Mouse (Mus musculus) CD4-positive, CD25-positive, alpha-beta regulatory T cell, adult 2 months (primary cell): ENCODE measurements around the gene Pygo1.

Experiments
- DNase-seq: peaks from one replicate; pipeline ENCODE4 v3.0.0-alpha.2; 2012; ENCODE audit warnings: low read depth, low spot score

Pygo1 gene

DNA sequence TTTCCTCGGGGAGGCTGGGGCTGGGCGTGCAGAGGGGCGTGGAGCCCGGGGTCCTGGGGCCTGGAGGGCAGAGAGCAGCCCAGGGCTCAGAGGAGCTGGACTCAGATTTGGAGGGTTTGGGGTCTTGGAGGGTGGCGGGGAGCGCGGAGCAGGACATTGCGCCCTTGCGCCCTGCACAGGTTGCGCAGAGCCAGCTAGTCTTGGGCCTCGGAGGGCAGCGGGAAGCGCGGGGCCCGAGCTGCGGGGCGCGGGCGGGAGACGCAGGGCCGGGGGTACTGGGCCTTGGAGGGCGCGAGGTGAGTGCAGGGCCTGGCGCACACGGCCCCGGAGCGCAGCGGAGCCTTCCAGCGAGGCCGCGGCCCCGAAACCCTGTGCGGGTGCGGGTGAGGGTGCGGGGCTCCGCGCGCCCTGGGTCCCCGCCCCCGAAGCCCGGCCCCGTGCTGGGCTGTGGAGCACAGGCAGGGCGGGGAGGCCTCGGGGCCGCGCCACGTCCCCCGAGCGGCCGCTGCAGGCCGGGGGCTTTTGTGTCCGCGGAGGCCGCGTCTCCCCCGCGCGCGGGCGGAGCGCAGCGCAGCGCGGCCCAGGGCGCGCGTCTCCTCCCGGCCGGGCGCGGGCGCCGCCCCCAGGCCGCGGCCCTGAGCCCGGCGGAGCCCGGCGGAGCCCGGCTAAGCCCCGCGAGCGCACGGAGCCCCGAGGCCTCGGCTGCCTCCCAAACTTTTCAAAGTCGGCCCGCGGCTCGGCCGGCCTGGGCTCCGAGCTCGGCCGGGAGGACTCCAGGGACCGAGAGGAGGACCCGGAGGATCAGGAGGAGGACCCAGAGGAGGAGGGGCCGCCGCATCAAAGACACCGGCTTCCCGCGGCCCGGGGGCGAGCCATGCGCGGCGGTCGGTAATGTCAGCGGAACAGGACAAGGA is at the start of gene Pygo1:
TSS of gene Pygo1 (plus strand) at position 625 of the 914 bp plus-strand sequence.
- DNase-seq: no peak

DNA sequence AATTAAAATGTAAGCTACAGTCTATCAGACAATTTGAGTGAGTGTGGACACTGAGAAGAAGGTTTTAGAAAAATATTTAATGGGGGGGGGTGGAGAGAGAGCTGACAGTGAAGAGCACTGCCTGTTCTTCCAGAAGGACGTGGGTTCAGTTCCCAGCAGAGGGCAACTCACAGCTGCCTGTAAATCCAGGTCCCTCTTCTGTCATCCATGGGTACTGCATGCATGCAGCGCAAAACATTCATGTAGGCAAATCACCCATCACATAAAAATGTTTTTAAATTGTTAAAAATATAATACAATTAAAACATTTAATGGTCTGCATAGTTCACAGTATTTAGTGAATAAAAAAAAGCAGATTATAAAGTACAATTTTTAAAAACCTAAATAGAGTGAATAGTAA is 49.6 kb upstream of the Pygo1 start:
- DNase-seq: peak; percentile 6

DNA sequence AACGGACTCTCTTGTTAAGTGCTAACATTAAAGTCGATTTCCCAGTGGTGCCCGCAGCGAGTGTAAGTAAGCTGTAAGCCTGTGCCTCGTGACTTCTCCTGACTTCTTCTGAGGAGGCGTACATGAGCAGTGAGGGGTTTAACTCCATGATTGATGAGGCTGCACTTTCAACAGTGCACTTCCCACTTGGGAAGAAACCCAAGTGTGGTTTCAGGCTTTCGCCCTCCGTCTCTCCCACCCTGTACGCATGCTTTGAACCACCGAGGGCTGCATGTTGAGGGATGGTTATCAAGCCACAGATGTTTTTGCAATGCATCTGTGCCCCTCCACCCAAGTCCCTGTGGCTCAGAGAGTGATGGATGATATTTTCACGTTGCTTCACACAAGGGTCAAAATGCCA is 47.5 kb upstream of the Pygo1 start:
- no peak for DNase-seq

DNA sequence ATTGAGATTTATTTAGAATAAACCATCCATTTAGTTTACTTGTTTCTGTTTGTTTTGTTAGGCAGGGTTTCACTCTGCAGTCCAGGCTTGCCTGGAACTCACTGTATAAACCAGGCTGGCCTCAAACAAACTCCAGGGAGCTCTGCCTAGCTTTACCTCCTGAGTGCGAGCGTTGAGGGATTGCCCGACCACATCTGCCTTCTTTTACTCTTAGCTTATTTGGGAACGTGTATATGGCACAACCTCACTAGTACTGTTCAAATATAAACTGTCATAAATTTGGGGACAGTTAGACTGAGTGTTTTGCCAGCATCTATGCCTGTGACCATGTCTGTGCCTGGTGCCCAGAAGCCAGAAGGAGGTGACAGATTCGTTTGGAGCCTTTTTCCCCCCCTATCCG is 46.8 kb upstream of the Pygo1 start:
- no peak for DNase-seq

DNA sequence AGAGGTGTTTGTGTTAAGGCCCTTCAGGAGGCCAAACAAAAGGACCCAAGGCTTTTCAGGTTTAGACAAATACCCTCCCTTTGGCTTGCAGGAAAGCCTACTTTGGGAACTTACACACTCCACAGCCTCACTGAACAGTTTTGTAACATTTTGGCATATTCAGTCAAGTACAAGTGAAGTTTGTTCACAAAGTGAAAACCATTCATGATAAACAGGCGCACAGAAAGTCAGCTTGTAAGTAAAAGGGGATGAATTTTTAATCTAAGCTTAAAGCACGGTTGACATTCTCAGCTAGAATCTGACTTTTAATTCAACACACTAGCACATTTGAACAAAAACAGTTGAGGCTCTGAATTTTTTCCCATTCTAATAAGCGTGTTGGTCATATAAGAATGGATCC is 45.8 kb upstream of the Pygo1 start:
- DNase-seq: no peak

DNA sequence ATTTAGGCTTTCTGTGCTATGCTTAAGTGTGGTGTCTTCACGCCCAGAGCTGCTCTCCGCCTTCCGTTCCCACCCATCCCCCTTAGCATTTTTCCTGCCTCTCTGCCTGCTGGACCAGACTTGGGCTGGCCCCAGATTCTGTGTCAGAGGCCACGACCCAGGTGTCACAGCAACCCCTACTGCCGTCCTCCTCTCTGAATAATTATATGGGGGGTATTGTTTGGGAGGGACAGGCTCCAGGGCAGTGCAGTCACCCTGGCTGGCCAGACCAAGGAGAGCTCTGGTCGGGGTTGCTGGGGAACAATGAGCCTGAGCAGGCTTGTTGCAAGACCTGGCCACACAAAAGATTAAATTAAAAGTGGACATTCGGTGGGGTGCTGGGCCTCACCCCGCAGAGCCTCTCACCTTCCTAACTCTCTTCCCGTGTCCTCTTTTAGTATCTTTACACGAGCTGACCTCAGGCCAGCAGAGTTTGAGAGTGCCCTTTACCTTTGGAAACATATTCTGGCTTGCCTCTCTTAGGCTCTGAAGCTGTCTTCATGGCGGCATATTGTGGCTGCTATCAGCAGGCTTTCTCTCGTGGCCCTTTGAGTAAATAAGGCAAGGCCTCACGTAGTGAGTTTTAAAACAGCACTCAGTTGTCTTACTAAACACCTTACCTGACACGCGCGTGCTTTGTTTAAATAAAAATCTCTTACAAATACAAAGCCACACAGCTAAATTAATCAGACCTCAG is 45.1 kb upstream of the Pygo1 start:
- DNase-seq: no peak

DNA sequence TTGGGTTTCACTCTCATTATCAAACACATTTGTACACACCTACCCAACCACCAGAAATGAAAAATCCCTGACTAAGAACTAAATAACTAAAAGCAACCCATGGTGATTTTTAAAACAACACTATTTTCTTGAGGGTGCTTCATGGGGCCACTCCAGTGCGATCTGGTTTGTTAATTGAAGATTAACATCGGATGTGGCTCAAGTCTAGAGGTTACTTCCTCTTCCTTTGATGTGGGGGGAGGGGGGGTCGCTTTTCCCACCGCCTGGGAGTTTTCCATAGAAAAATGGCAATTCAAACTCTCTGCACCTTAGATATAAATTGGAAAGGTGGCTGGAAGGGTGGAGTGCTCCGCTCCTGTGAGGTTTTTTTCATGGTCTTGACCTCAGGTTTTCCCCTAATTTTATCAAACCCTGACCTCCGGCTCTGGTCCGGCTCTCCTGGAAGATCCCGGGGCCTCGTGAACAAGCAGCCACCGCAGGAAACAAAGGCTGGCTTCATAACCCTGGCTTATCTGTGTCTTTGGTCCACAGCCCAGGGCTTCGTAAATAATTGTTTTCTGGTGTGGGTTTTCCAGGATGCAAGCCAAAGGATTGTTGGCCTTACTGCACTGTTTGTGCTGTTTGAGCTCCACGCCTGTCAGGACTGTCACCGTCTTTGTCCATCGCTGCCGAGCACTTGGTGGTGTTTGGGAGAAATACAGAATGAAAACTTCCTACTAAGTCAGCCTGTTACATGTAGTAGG is 44.2 kb upstream of the Pygo1 start:
- no peak for DNase-seq

DNA sequence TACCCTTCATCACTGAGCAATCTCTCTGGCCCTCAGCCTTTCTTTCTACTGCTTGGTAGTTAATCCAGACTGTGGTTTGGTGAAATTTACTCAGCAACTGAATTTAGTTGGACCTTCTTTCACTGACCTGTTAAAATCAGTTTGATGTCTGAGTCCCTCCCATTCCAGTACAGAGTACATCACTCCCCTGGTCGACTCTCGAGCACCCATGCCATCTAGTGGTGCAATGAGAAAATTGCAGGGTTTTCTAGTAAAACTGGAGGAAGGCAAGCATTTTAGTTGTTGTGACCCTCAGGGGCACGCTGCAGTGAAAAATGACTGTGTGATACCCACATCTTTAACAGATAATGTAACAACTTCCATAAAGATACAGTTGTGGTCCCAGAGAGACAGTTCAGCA is 41.5 kb upstream of the Pygo1 start:
- DNase-seq: peak; percentile 61

DNA sequence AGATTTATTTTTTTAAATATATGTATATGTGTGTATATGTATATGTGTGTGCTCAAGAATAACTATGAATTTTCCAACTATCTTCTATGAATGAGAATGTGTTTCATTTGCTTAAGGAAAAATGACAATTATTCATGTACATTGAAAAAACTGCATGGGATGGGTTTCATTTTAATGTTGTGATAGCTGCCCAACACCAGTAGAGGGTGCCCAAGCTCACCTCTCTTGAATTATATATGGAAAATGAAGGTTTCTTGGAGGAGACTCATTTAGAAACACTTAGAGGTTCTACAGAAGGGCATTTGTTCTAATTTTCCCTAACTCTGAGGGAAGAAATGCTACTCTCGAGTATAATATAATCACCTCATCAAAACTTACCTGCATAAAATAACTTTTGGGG is 35.7 kb upstream of the Pygo1 start:
- peak; percentile 46 for DNase-seq

DNA sequence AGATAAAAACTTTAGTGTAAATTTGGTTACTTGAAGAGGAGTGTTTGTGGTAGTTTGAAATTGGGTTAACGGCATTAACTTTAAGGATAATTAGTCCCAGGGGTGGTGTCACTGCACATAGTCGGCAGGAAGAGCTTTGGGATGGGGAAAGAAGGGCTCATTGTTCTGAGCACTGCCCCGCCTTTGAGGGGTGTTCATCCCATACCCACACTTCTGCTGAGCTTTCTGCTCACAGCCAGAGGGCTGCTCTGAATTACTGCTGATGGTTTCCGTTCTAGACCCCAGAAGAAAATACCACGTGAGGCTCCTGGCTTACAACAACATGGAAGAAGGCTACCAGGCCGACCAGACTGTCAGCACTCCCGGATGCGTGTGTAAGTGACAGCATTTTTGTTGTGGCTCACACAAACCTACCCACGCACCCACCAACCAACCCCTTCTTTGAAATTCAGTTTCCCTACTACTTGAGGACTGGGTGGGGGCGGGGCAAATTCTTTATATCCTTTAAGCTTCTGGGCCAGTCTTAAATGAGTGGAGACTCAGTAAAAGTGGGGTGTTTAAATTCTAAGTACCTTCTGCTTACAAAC is 34.9 kb upstream of the Pygo1 start:
- peak; percentile 38 for DNase-seq

DNA sequence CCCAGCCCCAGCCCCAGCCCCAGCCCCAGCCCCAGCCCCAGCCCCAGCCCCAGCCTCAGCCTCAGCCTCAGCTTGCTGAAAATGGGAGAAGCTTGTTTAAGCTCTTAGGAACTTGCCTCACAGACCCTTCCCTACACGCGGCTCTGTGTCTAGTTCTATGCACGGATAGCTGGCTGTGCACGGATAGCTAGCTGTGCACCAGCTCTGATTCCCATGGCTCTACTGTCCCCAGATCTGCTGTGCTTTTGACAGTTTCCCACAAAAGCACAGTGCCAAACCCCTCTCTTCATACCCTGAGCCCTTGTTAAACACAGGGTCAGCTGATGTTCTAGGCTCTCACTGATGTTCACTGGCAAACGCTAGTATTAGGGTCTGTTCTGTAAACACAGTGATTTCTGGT is 32.7 kb upstream of the Pygo1 start:
- DNase-seq: no peak

DNA sequence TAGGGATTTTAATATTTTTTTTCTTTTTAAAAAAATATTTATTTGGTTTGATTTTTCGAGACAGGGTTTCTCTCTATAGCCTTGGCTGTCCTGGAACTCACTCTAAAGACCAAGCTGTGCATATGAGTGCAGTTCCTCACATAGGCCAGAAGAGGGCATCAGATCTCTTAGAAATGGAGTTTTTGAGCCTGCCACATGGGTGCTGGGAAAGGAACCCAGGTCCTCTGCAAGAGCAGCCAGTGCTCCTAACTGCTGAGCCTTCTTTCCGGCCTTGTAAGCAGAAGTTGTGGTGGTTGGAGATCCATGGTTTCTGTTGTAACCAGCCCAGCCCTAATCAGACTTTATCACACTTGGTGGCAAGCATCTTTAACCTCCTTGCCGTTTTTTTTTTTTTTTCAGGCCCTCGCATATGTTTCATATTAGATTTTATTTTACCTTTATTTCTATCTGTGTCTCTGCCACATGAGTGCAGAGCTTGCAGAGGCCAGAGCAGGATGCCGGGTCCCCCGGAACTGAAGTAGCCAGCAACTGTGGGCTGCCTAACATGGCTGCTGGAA is 30.6 kb upstream of the Pygo1 start:
- no peak for DNase-seq

DNA sequence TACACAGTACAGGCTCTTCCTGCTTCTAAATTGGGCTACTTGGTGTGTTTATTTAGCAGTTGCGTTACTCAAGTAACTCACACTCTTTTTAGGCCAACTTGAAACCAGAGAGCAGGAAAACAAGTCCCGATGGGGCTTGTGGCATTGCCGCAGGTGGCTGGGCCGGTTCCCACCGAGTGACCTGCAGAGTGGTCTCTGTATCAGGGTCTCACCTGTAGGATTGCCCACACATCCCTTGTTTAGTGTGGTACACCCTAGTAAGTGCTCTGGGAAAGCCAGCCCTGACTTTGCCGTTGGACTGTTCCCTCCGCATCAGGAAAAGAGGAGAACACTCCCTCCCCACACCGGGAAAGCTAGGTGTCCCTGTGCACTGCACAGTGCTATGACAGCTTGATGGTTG is 23.4 kb upstream of the Pygo1 start:
- no peak for DNase-seq

DNA sequence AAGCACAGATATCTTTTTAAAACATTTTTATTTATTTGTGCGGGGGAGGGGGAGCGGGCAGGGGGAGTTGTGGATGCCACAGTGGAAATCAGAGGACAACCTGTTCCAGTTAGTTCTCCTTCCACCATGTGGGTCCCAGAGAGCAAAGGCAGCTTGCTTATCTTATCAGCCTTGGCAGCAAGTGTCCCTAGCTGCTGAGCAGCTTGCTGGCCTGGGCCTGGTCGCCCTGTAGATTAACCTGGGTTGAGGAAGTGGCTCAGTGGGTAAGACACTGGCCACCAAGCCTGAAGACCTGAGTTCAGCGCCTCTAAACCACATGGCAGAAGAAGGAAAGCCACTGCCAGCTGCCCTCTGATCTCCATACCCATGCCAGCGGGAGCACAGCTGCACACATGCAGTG is 22.8 kb upstream of the Pygo1 start:
- DNase-seq: no peak

DNA sequence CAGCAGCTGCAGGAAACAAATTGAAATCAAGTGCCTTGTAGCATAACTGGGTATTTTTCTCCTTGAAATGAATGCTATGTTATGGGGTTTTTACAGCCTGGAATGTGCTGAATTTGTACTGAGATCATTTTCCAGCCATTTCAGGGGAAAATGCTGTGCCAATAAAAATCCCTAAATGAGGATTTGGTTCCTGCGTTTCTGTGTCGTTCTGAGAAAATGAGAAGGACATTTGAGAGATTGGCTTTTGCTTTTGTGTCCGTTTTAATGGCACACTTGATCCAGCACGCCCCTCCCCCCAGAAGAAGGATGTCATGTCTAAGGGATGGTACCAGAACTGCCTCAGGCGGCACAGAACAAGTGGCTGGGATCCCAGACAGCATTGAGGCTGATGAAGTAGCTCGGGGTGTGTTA is 18.7 kb upstream of the Pygo1 start:
- DNase-seq: no peak

DNA sequence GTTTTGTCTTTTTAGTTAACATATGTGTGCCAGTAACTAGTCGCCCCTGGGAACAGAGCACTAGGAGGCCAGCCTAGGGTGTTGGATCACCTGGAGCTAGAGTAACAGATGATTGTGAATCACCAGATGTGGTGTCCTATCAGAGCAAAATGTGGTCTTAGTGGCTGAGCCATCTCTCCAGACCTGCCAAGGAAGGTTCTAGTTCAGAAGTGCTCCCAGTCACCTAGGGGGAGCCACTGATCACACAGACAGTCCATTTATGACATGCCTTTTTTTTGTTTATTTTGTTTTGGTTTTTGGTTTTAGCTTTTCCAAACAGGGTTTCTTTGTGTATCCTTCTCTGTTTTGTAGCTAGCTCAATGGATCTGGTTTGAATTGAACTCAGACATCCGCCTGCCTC is 14.1 kb upstream of the Pygo1 start:
- DNase-seq: no peak

DNA sequence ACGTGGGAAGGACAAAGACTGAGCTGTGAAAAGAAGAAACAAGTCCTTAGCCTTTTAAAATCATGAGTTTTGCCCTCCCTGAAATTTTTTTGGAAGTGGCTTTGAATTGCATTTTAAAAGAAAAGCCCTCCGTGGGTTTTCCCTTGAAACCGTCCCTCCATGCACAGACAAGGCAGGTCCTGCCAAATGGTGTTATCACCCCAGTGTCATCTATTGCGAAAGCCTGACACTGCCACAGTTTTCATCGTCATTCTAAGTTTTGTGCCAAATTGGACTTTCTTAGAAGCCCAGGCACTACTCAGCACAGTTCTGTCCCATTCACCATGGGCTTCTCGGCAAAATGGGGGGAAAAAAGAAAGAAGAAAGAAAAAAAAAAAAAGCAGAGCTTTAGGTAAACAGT is 11.9 kb upstream of the Pygo1 start:
- no peak for DNase-seq

DNA sequence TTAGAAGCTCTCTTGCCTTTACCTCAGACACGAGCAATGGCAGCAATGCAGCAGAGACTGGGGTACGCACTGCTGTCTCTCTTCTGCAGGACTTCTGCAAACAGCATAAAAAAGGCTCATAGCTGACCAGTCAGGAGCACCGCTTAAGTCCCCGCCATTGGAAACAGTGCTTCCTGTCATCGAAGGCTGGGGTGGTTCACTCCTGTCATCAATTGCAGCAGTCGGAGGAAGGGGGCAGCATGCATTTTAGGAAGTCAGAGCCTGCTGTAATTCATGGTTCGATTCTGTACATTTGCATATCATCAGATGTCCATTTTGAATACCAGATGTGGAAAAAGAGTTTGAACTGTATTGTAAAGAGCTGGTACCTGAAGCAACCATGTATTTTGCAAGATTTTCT is 9.7 kb upstream of the Pygo1 start:
- DNase-seq: no peak

DNA sequence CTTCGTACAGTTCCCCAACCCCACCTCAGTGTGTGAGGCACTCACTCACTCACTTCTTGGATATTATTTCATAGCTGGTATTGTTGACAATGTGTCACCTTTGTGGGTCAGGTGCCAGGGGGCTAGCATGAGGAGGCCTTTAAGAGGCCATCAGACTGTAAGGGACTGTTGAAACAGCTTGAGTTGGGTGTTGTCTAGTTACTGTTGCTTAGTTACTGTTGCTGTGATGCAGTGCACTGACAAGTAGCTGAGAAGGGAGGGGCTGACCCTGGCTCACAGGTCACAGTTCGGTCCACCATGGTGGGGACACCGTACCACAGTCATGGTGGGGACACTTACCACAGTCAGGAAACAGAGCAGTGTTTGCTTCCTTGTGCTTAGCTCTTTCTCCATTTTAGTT is 2.4 kb upstream of the Pygo1 start:
- no peak for DNase-seq

DNA sequence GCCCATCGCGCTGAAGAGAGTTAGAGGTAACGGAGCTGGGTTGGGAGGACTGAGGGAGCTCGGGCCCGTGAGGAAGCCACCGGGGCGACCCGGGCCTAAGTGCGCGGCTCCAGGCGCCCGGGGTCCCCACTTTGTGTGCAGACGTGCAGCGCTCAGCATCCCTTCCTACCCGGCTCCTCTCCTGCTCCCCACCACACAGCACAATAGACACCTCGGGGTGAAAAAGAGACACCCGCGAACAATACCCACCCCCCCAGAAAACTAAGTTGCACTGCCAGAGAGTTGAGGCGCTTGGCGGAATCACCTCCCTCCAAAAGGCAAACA is 452 bp downstream of the Pygo1 start:
- no peak for DNase-seq

DNA sequence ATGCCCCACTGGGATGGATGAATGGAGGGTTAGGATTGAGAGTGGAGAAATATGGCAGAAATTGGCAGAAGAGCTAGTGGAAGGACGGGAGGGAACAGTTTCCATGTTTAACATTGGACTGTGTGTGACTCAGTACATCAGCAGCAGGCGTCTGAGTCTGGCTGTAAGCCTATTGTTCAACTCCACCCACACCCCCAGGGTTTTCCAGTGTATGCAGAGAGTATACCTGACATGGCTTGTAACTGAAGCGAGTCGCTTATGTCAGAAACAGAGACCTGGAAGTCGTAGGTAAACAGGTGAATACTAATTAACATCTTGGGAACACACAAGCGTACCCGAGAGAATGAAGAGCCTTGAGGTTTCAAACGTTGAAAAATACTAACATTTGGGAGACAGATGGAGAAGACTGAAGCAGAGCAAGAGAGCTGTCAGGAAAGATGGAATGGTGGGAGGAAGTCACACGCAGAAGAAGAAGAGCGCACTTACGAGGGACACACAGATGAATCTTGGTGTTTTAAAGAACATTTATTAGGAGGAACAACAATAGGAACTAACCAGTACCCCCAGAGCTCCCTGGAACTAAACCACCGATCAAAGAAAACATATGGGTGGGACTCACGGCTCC is 5.8 kb downstream of the Pygo1 start:
- no peak for DNase-seq
